Mouse (Mus musculus): ENCODE data around the gene Uts2b.

DNA sequence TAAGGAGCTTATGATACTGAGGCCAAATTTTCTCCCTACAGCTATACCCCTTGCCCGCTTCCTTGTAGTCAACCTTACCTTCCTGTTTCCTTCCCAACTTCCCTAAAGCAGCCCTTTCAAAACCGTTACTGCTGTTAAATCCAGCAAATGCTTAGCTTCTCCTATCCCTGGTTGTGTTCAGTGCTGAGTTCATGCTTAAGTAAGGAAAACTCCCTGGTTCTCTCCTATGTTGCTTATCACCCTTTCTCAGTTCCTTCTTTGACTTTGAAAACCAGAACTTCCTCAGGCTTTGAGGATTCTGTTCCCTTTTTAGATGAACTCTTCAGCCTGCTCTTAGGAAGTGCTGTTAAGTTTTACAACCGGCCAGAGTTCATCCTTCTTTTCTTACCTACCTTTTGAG, 4.1 kb upstream of the Uts2b start:
- TF ChIP-seq CTCF (IDR thresholded peaks at IDR 0.05; ENCODE audit: low read depth, low read length) (no peak), POLR2A (IDR thresholded peaks at IDR 0.05; ENCODE audit: extremely low read depth, insufficient read depth, low read length) (no peak)

Data from liver, adult 2 months (tissue).